Mouse (Mus musculus) left cerebral cortex, adult 2 months (tissue): ENCODE data around the gene Gcgr. TPM values are rescaled to one million over a fixed set of nuclear protein-coding genes. Genes with fewer than 3 reads are reported as not detected.
A peak's percentile ranks its signal among the peaks of the same experiment; 100 is the strongest.

ENCODE experiments used
- DNase-seq, 2 experiments: peaks; one replicate each; pipeline ENCODE4 v3.0.0; 2021 to 2022; ENCODE audit warnings: low spot score in 2 of 2, mixed read lengths in 1 of 2; ENCODE audit errors: extremely low spot score in 1 of 2
- H3K27ac ChIP-seq: fragments of 200-600 bp; 2 replicates; pipeline ENCODE4 v1.8.1; 2022
- H3K4me3 ChIP-seq: fragments of 200-600 bp; 2 replicates; pipeline ENCODE4 v1.8.1; 2022
- CTCF ChIP-seq: fragments of 200-600 bp; IDR thresholded peaks from 2 replicates; pipeline ENCODE4 v1.8.1; 2022; ENCODE audit warnings: antibody characterized with exemption, mild to moderate bottlenecking, moderate library complexity
- intact Hi-C: fragments of 180-260 bp; cut with DNase I; formaldehyde crosslinking; loops from one replicate; pipeline ENCODE4 v1.15.1; 2025
- total RNA-seq, 2 experiments: library from RNA; stranded (reverse); gene quantifications; 2 replicates each; pipeline ENCODE4 v1.2.3; 2021

Gene Gcgr
- total RNA-seq, 2 experiments from 2014 or later: not detected

- no peak for TF ChIP-seq CTCF
- Histone ChIP-seq H3K4me3 (no peak overlapping the region), H3K27ac (no peak overlapping the region)
- intact Hi-C loops: no loop called here
- DNase-seq: no peak
Observed at GRCm38 (mm10) chr11:120522581-120522980, 7.9 kb upstream of the Gcgr start.

GRCm38 (mm10) chr11:120525959-120526358 lies 4.5 kb upstream of the Gcgr start:
- H3K27ac ChIP-seq: no peak overlapping the region
- no peak for TF ChIP-seq CTCF
- intact Hi-C loops: no loop called here
- H3K4me3 ChIP-seq: no peak overlapping the region
- DNase-seq: no peak

GRCm38 (mm10) chr11:120527690-120528354 lies 2.7 kb upstream of the Gcgr start:
- intact Hi-C loops: no loop called here
- Histone ChIP-seq H3K4me3 (no peak overlapping the region), H3K27ac (no peak overlapping the region)
- DNase-seq: no peak
- TF ChIP-seq CTCF: no peak

GRCm38 (mm10) chr11:120528903-120529302 lies 1.6 kb upstream of the Gcgr start:
- H3K4me3 ChIP-seq: no peak overlapping the region
- no peak for DNase-seq
- intact Hi-C loops: no loop called here
- H3K27ac ChIP-seq: no peak overlapping the region
- TF ChIP-seq CTCF: no peak

- intact Hi-C loops: no loop called here
- Histone ChIP-seq H3K27ac (no peak overlapping the region), H3K4me3 (no peak overlapping the region)
- TF ChIP-seq CTCF: no peak
- no peak for DNase-seq
Observed at GRCm38 (mm10) chr11:120531646-120532045, 1.1 kb downstream of the Gcgr start.

GRCm38 (mm10) chr11:120534093-120534492 lies 3.6 kb downstream of the Gcgr start:
- Histone ChIP-seq H3K4me3 (no peak overlapping the region), H3K27ac (no peak overlapping the region)
- no peak for TF ChIP-seq CTCF

GRCm38 (mm10) chr11:120535145-120535544 lies 4.6 kb downstream of the Gcgr start:
- no peak for TF ChIP-seq CTCF
- no peak for DNase-seq
- Histone ChIP-seq H3K4me3 (no peak overlapping the region), H3K27ac (no peak overlapping the region)
- intact Hi-C loops: no loop called here

More at GRCm38 (mm10) chr11:120534093-120534492, 3.6 kb downstream of the Gcgr start:
- intact Hi-C loops: no loop called here
- no peak for DNase-seq

- intact Hi-C loops: no loop called here
- Histone ChIP-seq H3K27ac (no peak overlapping the region), H3K4me3 (no peak overlapping the region)
- DNase-seq: no peak
- no peak for TF ChIP-seq CTCF
Observed at GRCm38 (mm10) chr11:120535804-120536203, 5.3 kb downstream of the Gcgr start.

- H3K4me3 ChIP-seq: no peak overlapping the region
- DNase-seq: no peak
- H3K27ac ChIP-seq: no peak overlapping the region
- TF ChIP-seq CTCF: no peak
- intact Hi-C loops: no loop called here
Observed at GRCm38 (mm10) chr11:120538485-120538884, 8.0 kb downstream of the Gcgr start.

GRCm38 (mm10) chr11:120538955-120539284 lies 8.4 kb downstream of the Gcgr start:
- DNase-seq: no peak
- no peak for TF ChIP-seq CTCF
- no peak overlapping the region for H3K4me3 ChIP-seq
- intact Hi-C loops: no loop called here
- H3K27ac ChIP-seq: no peak overlapping the region

GRCm38 (mm10) chr11:120539285-120540014 lies 9.0 kb downstream of the Gcgr start:
- TF ChIP-seq CTCF: no peak
- intact Hi-C loops: no loop called here
- no peak for DNase-seq
- no peak overlapping the region for H3K27ac ChIP-seq
- H3K4me3 ChIP-seq: no peak overlapping the region

- intact Hi-C loops: no loop called here
- Histone ChIP-seq H3K4me3 (no peak overlapping the region), H3K27ac (no peak overlapping the region)
- no peak for DNase-seq
- peak; percentile 33 for TF ChIP-seq CTCF
Observed at GRCm38 (mm10) chr11:120541907-120542306, 11.4 kb downstream of the Gcgr start.

GRCm38 (mm10) chr11:120542376-120542775 lies 11.9 kb downstream of the Gcgr start:
- no peak overlapping the region for H3K4me3 ChIP-seq
- intact Hi-C loops: no loop called here
- no peak for DNase-seq
- no peak overlapping the region for H3K27ac ChIP-seq
- no peak for TF ChIP-seq CTCF
